Mouse (Mus musculus): ENCODE results near the gene Vwa7. TPM values are rescaled to one million over a fixed set of nuclear protein-coding genes. Genes with fewer than 3 reads are reported as not detected.
A peak's percentile ranks its signal among the peaks of the same experiment; 100 is the strongest.
"Not testable (repeated sequence)": the region's sequence is repeated elsewhere in the genome, so short reads cannot be mapped to it uniquely, and the experiment has no call there.

The Vwa7 gene
- total RNA-seq, 2 experiments from 2014 or later = 8.4 to 9.3 TPM

DNA sequence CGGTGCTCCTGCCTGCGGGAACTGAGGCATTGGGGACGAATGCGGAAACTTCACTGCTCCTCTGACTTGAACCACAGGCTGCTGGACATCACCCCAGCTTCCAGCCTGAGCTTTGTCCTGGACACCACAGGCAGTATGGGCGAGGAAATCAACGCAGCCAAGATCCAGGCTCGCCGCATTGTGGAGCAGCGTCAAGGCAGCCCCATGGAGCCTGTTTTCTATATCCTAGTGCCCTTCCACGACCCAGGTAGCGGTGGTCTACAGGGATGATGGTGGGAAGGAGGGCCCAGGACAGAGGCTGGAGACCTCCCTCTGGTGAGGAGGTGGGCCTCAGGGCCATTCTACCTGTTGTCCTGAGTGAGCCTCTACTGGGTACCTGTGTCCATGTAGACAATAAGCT lies 3.5 kb downstream of the Vwa7 start:
- intact Hi-C loops (cut with DNase I) = loop anchor here (2.0 to 5.0 kb wide), 2 partner anchors 69 to 102 kb away; partner anchors contain the start of genes Abhd16a, Csnk2b and Gpank1
- DNase-seq = no peak

DNA sequence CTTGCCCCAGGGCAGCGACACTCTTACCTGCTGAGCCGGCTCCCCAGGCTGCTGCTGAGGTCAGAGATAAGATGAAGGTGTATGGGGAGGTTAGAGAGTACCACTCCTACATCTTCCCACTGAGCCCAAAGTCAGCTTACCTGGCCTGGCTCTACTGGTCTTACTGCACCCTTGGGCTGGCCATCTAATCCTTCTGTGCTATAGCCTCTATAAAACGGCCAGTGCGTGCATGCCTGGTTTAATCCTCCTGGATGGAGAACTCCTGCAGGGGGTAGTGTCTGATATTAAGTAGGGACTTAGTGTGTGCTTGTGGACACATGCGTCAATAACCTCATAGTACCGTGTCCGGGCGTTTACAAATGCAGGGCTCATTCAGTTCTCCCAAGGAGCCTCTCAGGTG lies 4.2 kb downstream of the Vwa7 start:
- intact Hi-C loops (cut with DNase I) = loop anchor here (2.0 to 5.0 kb wide), 2 partner anchors 68 to 102 kb away; partner anchors contain the start of genes Abhd16a, Csnk2b and Gpank1
- DNase-seq = no peak

GRCm38 (mm10) chr17:35021163-35021808 lies 4.9 kb downstream of the Vwa7 start:
- intact Hi-C loops (cut with DNase I) = loop anchor here (1.0 to 5.0 kb wide), 5 partner anchors 38 to 101 kb away; partner anchors contain the start of genes Abhd16a, Csnk2b, Ddah2 and Gpank1
- DNase-seq = peak; percentile 92 to 93

- intact Hi-C loops (cut with DNase I) = loop anchor here (1.0 to 5.0 kb wide), 7 partner anchors 24 to 215 kb away; partner anchors contain the start of genes Abhd16a, Csnk2b, Ddah2 and Gpank1
- DNase-seq = peak in 1 of 2 experiments; percentile 56
These were observed 5.6 kb downstream of the Vwa7 start for GRCm38 (mm10) chr17:35021842-35022477.

DNA sequence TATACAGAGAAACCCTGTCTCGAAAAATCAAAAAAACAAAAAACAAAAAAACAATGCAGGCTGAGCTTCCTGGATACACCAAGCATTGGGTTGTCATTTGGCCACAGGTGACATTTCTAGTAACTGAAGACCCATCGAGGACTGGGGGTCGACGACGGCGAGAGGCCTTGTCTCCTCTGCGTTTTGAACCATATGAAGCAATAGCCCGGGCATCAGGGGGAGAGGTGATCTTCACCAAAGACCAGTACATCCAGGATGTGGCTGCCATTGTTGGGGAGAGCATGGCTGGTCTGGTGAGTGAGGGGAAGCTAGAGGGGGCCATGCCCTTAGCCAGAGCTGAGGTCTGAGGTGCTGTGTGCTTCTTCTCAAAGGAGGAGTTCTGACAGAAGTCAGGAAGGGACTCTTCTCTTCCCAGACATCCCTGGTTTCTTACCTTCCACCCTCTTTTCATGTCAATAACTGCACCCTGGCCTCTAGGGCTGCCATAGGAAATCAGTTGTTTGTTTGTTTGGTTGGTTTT lies 6.2 kb downstream of the Vwa7 start:
- intact Hi-C loops (cut with DNase I) = loop anchor here (1.0 to 5.0 kb wide), 3 partner anchors 24 to 214 kb away; partner anchors contain the start of genes Csnk2b, Gpank1 and Msh5
- no peak for DNase-seq

DNA sequence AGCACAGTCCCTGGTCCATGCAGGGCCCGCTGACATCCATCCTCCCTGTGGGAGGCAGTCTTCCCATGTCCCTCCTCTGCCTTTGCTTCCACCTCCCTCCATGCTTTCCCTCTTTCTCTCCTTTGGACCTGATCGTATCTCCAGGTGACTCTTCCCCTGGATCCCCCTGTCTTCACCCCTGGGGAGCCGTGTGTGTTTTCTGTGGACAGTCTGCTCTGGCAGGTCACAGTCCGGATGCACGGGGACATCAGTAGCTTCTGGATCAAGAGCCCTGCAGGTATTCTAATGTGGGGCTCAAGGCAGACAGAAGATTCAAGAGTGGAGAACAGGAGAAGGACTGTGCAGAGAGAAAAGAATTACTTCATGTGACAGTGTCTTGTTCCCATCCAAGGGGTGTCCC lies 6.8 kb downstream of the Vwa7 start:
- no peak for DNase-seq
- intact Hi-C loops (cut with DNase I) = loop anchor here (2.0 to 5.0 kb wide), 2 partner anchors 99 to 214 kb away; partner anchors contain the start of genes Csnk2b and Gpank1

- DNase-seq = no peak
- intact Hi-C loops (cut with DNase I) = loop anchor here (2.0 to 5.0 kb wide), 2 partner anchors 99 to 213 kb away; partner anchors contain the start of genes Csnk2b and Gpank1
These were observed 7.4 kb downstream of the Vwa7 start for GRCm38 (mm10) chr17:35023756-35024155.

DNA sequence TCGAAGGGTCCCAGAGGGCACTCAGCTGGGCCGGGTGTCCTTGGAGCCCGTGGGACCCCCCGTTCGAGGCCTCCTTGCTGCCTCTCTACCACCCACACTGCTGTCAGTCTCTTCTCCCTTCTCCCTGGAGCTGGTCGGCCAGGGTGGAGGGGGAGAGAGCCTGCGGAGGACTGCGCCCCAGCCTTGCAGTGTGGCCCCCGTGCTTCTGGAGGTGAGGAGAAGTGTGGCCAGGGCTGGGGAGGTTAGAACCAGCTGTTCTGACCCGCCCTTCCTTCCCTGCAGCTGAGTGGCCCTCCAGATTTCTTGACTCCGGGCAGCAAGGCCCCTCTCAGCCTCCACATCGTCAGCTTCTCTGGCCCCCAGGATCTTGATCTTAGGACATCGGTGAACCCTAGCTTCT lies 7.9 kb downstream of the Vwa7 start:
- intact Hi-C loops (cut with DNase I) = loop anchor here (5.0 kb wide), 1 partner anchor 98 kb away; the partner anchor contains the start of genes Csnk2b and Gpank1
- no peak for DNase-seq

GRCm38 (mm10) chr17:35024691-35025488 lies 8.5 kb downstream of the Vwa7 start:
- DNase-seq = no peak
- intact Hi-C loops (cut with DNase I) = loop anchor here (5.0 kb wide), 1 partner anchor 97 kb away; the partner anchor contains the start of genes Csnk2b and Gpank1

DNA sequence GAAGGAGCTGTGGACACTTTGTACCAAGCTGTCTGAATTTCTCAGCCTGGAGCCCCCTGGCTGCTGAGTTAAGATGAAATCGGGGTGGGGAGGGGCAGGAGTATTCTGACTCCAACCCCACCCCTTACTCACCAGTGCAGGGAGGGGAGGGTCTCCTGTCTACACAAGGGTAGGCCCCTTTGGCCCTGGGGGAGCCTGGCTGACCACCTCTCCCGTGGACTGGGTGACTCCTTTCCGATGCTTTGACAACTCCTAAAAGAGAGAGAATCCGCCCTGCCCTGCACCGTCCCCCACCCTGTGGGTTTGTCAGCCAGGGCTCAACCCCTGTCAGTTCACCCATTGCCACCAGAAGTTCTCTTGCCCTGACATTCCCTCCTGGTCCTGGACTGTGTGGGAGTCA lies 9.8 kb downstream of the Vwa7 start:
- intact Hi-C loops (cut with DNase I) = loop anchor here (2.0 kb wide), 1 partner anchor 15 kb away; no protein-coding TSS in a partner anchor

DNA sequence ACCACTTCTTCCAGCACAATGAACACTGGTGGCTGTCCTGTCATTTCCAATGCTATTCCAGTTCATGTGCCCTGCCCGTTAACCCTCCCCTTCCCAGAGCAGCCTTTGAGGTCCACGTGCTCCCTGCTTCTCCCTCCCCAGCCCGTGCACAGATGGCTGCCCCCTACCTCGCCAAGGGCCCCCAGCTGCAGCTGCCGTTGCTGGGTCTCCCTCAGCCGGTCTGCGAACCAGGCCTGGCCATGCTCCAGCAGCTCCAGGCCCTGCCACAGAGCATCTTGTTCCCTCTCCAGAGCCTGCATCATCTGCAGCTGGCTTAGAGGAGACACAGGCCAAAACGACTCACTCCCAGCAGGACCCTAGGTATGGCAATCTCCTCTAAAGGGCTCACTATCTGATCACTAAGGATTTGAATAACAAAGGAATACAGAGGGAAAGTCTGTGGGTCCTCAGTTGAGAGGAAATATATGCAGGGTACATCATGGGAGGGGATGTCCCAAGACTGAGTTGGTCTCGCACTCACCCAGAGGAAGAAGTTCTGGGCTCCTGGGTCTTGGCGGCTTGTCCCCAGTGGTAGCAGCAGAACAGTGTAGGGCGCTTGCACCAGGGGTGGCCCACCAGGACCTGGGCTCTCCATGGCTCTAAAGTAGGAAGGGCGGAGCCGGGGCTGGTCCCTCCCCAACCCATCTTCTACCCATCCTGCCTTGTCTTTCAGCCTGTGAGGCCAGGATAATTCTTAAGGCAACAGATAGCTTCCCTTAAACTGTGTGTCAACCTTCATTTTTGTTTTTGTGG lies 11.1 kb downstream of the Vwa7 start, which contains the start of gene Sapcd1:
Gene Sapcd1 (minus strand): TSS at position 740 of the 792 bp plus-strand sequence.
- intact Hi-C loops (cut with DNase I) = loop anchor here (2.0 kb wide), 1 partner anchor 13 kb away; no protein-coding TSS in a partner anchor
- DNase-seq = no peak

More for the DNA sequence above, 9.8 kb downstream of the Vwa7 start:
- no peak for DNase-seq

- intact Hi-C loops (cut with DNase I) = no loop called here
- DNase-seq = no peak
These were observed 11.9 kb downstream of the Vwa7 start for GRCm38 (mm10) chr17:35028315-35028714.

DNA sequence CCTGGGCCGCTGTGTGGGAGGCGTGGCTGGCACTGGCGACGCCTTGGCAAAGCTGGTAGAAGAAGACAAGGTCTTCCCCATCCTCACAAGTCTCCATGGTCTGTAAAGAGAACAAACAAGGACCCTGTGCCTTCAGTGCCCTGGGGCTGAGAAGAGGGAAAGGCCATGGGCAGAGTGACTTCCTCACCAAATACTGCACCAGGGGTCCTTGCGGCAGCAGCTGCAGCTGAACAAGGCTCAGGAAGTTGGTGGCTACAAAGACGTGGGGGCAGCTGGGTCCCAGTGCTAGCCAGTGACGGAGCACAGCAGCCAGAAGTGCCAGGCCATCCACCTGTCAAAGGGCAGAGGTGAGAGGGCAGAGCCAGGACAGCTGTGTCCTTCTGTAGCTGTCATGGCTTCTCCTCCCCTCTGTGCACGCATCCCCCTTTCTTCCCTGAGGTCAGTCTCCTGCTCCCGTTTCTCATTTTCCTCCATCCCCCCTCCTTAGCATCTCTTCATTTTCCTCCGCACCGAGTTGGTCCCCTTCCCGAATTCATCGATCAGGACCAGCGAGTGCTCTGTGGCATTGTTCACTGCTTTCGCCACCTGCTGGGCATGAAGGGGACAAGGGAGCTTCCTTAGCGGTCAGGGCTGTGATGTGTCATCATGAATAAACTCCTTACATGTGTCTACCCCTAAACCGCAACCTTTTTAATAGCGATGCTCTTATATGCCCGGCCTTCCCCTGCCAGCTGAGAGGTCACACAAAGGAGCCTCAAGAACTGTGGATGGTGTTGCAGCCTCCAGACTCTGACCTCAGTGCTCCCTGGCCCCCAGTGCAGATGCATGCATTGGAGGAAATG lies 13.5 kb downstream of the Vwa7 start:
- DNase-seq = no peak
- intact Hi-C loops (cut with DNase I) = no loop called here

DNA sequence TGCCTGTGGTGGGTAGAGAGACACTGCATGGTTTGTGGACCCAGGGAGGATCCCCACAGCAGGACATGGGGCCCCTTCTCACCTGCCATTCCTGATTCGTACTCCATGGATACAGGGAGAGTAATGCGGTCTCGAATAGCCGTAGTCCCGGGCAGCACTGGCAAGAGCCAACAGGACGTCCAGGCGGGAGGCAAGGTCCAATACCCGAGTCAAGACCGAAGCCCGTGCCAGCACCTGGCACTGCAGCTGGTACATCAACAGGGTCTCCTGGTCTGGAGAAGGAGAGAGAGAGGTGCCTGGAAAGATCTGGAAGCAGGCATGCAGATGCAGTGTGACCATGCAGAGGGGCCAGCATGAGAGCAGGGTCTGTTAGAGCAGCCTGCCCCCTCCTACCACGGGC lies 14.9 kb downstream of the Vwa7 start:
- intact Hi-C loops (cut with DNase I) = no loop called here
- DNase-seq = no peak

DNA sequence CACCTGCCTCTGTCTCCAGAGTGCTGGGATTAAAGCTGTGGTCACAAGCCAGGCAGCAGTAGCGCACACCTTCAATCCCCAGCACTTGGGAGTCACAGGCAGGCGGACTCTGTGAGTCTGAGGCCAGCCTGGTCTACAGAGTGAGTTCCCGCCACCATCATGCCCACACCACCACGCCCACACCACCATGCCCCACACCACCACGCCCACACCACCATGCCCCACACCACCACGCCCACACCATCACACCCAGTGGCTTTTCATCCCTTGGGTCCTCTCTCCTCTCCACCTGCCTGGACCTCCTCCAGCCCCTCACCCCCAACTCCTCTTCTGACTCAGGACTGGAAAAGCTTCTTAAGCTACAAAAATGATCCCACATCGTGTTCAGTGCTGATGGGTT lies 15.5 kb downstream of the Vwa7 start:
- intact Hi-C loops (cut with DNase I) = no loop called here

GRCm38 (mm10) chr17:35032323-35032870 lies 16.0 kb downstream of the Vwa7 start:
- intact Hi-C loops (cut with DNase I) = no loop called here

More for the DNA sequence above, 15.5 kb downstream of the Vwa7 start:
- no peak for DNase-seq

GRCm38 (mm10) chr17:35033703-35034102 lies 17.3 kb downstream of the Vwa7 start:
- intact Hi-C loops (cut with DNase I); DNase-seq: not testable (repeated sequence)

More at GRCm38 (mm10) chr17:35032323-35032870, 16.0 kb downstream of the Vwa7 start:
- no peak for DNase-seq

- DNase-seq = no peak
- intact Hi-C loops (cut with DNase I) = no loop called here
These were observed 18.5 kb downstream of the Vwa7 start for GRCm38 (mm10) chr17:35034896-35035295.
